Mouse (Mus musculus) megakaryocyte-erythroid progenitor cell, adult 5-6 weeks (primary cell): ENCODE results near the gene Acadvl. TPM values are rescaled to one million over a fixed set of nuclear protein-coding genes. Genes with fewer than 3 reads are reported as not detected.
A peak's percentile ranks its signal among the peaks of the same experiment; 100 is the strongest.
"Not testable (repeated sequence)": the region's sequence is repeated elsewhere in the genome, so short reads cannot be mapped to it uniquely, and the experiment has no call there.

Source experiments
- ATAC-seq: replicated peaks from 2 replicates; pipeline ENCODE4 v1.8.0; 2016; ENCODE audit warnings: mild to moderate bottlenecking, inconsistent platforms; ENCODE audit not compliant: severe bottlenecking, poor library complexity, low FRiP score, low TSS enrichment
- total RNA-seq, 2 experiments: library from RNA; stranded (forward) in 1 of 2; stranded (reverse) in 1 of 2; fragments of 200-1000, 215-1000 nt in 1 of 2; fragments of >200 nt in 1 of 2; fragmentation: Nextera tagmentation in 1 of 2; gene quantifications; 2 replicates each; pipeline ENCODE4 v1.2.3; 2014 to 2017

Gene Acadvl
- total RNA-seq, 2 experiments from 2014 or later, result 70.7 to 85.0 TPM

- peak; percentile 53 for ATAC-seq
These were observed 14.1 kb upstream of the Acadvl start for GRCm38 (mm10) chr11:70029130-70029801.

DNA sequence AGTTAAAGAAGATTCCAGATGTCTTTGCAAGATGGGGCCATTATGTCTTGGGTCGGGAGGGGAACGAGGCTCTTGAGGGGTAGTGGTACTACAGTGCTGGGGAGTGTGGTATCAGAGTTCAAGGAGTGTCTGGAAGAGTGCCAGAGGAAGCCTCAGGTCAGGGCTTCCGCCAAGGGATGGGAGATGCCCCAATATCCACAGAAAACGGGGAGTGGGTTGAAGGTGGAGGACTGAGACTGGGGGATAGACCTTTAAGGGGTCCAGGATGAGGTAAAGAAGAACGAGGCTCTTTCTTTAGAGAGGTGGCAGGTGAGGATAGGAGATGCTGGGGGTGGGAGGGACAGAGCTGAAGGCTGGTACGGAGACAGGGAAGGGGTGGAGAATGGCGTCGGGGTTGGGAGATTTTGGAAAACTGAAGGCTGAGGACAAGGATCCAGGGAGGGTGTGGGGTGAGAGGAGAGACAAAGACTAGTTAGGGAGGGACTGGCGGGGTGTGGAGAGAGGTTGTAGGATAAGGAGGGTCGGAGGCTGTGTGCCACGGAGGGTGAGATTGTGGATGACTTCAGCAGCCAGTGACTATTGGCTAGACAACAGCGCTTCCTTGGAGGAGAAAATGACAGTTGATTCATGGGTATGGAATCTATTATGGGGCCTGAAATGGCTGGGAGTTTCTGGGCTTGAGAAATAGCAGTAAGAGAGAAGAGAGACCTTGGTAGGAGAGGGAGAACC lies 13.4 kb upstream of the Acadvl start:
- ATAC-seq, result no peak

DNA sequence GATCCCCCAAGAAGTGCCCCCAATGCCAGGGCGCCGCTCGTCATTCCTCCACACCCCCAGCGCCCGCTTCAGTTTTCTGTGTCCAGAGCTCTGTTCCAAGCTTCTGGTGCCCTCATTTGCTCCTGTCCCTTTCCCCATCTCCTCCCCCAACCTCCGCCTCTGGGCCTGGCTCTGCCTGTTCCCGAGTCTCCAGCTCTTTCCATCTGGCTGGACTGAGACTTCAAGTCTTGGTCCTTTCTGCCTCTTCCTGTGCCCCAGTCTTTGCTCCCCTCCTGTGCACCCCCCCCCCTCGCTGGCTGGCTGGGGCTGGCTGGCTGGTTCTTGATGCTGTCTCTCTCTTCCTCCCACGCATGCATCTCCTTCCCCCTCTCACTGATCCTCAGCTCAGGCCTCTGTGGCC lies 12.2 kb upstream of the Acadvl start:
- no peak for ATAC-seq

DNA sequence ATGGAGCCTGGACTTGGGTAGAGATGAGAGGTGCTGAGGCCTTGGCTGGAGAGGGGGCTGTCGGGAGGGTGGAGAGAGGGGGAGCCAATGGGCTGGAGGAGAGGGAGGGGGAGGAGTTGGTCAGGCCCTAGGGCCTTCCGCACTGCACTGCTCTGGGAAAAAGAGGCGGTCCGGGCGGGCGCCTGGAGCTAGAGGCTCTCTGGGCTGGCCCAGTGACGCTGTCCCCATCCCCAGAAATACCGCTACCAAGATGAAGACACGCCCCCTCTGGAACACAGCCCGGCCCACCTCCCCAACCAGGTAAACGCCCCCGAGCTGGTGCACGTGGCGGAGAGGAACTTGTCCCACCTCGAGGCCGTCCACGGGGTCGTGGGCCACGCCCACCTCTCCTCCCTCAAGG lies 11.5 kb upstream of the Acadvl start:
- no peak for ATAC-seq

- ATAC-seq, result no peak
These were observed 8.9 kb upstream of the Acadvl start for GRCm38 (mm10) chr11:70024151-70024514.

DNA sequence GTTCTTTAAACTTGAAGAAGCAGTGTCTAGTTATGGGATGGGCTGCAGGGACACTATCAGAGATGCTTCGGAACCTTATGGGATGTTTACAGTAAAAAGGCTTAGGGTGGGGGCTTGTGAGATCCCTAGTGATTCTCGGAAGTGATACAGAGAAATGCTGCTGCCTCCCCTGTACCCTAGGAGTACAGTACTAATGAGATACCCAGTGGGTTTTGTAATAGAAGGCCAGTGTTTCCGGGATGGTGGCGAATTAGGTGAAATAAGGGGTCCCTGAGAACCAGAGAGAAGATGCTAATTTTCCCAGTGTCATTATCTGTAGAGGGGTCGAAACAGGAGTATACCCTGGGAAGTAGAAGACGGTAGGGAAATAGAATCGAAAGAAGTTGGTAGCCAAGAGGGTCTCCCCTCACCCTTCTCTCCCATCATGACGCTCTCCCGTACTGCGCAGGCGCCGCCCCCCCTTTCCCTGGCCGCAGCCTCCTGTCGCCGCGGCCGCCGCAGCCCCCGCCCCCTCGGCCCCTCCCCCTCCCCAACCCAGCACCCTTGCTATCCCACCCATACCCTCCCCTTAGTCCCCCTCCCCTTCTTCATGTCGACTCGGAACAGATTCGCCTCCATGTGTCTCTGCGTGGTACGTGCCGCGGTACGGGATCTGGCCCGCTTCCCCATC lies 8.4 kb upstream of the Acadvl start:
- no peak for ATAC-seq

- peak; percentile 85 for ATAC-seq
These were observed 6.3 kb upstream of the Acadvl start for GRCm38 (mm10) chr11:70021264-70022132.

- peak; percentile 66 for ATAC-seq
These were observed 5.6 kb upstream of the Acadvl start for GRCm38 (mm10) chr11:70020731-70021263.

DNA sequence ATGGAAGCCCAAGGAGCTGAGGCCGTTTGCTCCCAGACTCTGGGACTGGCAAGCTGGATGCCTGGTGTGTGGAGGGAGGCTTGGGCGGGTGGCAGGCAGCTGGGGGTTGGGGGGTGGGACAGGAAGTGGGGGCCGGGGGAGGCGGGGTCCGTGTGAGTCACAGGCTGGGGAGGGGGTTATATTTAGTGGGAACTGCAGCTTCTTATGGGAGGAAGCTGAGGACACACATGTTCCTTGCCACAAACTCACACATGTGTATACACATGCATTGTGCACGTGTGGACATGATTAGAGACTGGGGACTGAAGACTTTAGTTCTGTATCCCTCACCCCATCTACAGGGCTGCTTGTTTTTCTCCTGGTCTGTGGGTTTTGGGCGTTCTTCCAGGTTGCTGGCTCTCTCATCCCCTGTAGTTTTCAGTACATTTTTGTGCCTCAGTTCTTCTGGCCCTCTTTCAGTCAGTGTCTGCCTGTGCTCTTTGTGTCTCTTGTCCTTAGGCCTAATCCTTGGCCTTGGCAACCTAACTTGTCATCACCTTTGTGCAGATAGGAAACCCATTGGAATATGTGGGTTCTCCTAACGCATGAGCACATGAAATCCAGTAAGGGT lies 4.9 kb upstream of the Acadvl start:
- ATAC-seq, result no peak

- no peak for ATAC-seq
These were observed 4.3 kb upstream of the Acadvl start for GRCm38 (mm10) chr11:70019495-70020021.

- no peak for ATAC-seq
These were observed 3.1 kb upstream of the Acadvl start for GRCm38 (mm10) chr11:70018131-70018990.

DNA sequence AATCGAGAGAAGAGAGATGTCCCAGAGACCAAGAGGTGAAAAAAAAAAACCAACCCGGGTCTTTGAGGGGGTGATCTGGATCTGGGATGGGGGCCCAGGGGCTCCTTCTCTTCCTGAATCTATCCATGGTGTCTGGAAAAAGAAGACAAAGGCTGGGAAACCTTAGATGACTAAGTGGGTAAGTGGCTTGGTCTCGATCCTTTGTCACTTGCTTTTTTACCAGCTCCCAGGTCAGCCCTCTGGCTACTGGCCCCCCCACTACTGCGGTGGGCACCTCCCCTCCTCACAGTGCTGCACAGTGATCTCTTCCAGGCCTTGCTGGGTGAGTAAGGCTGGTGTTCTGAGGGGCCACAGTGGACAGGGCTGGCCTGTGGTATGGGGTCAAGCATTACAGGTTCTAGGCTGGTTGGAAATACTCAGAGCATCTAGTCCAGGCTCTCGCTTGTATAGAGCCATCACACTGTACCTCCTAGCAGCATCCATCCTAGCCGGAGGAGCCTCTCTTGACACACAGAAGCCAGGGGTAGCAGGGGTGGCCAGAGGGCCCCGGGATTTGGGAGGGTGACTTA lies 2.1 kb upstream of the Acadvl start:
- ATAC-seq, result no peak

GRCm38 (mm10) chr11:70016669-70017068 lies 1.5 kb upstream of the Acadvl start, which contains the start of gene Dlg4:
Gene Dlg4 (plus strand): TSS chr11:70016942.
- ATAC-seq, result no peak

DNA sequence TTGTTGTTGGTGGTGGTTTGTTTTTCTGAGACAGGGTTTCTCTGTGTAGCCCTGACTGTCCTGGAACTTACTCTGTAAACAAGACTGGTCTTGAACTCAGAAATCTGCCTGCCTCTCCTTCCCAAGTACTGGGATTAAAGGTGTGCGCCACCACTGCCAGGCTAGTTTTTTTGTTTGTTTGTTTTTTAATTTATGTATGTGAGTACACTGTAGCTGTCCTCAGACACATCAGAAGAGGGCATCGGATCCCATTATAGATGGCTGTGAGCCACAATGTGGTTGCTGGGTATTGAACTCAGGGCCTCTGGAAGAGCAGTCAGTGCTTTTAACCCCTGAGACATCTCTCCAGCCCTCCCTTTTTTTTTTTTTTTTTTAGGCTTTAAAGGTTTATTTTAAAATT lies 966 bp upstream of the Acadvl start:
- ATAC-seq, result not testable (repeated sequence)

DNA sequence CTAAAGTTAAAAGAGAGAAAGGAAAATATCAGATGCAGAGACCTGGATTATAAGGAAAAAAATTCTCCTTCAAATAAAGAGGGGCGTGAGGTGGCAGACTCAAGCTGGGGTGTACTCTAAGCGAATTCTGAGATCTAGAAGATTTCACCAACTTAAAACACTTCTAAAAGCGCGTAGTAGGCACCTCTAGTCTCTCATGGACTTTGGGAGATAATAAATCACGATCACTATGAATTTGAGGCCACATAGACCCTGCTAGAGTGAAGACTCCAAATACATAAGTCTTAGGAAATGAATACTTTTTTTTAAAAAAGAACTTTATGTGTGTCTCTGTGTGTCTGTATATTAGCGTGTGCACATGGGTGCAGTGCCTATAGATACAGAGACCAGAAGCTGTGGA lies 466 bp upstream of the Acadvl start:
- no peak for ATAC-seq

- ATAC-seq, result no peak
These were observed 1.2 kb downstream of the Acadvl start for GRCm38 (mm10) chr11:70014051-70014450.

GRCm38 (mm10) chr11:70013408-70013807 lies 1.8 kb downstream of the Acadvl start:
- no peak for ATAC-seq

DNA sequence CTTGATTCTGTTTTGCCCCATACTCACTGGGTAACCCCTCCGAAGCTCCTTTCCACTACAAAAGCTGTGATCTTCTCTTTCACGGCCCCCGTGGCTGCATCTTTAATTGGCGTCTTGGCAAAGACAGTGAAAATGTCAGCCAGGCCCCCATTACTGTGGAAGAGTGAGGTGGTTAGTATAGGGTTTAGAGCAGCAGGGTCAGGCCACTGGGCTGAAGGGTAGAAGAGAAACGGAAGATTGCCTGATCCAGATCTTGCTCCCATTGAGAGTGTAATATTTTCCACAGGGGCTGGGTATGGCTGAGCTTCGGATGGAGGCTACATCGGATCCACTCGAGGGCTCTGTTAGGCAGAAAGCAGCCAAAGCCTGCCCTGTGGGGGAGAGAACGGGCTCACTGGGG lies 2.3 kb downstream of the Acadvl start:
- ATAC-seq, result no peak
